Mouse (Mus musculus) liver, embryonic 14.5 days (tissue): ENCODE measurements around the gene Gm49661. TPM values are rescaled to one million over a fixed set of nuclear protein-coding genes. Genes with fewer than 3 reads are reported as not detected.

Experiments
- ATAC-seq: fragments of 200-750 bp; cut with Nextera tagmentation; 2 replicates; pipeline ENCODE4 v1.8.0; 2017; ENCODE audit warnings: moderate number of reproducible peaks, mild to moderate bottlenecking, moderate library complexity; ENCODE audit not compliant: insufficient read depth
- DNase-seq, 3 experiments: peaks; one replicate each; pipeline ENCODE4 v3.0.0-alpha.2; 2012 to 2013; ENCODE audit warnings: low read depth in 3 of 3, low spot score in 3 of 3
- H3K27ac ChIP-seq: fragments of 300-500 bp; sonication (generic); 2 replicates; pipeline ENCODE4 v1.5.1; 2014; ENCODE audit warnings: moderate library complexity, mild to moderate bottlenecking, control low read depth, inconsistent platforms
- H3K27me3 ChIP-seq: fragments of 300-500 bp; sonication (generic); 2 replicates; pipeline ENCODE4 v1.6.1; 2014; ENCODE audit warnings: mild to moderate bottlenecking, low read length, moderate library complexity; ENCODE audit not compliant: control insufficient read depth, insufficient read depth
- H3K36me3 ChIP-seq: fragments of 300-500 bp; sonication (generic); replicated peaks from 2 replicates; pipeline ENCODE4 v1.6.1; 2014; ENCODE audit warnings: low read depth; ENCODE audit not compliant: control insufficient read depth, insufficient read depth
- H3K4me1 ChIP-seq, 2 experiments: fragments of 200-500 bp in 1 of 2; fragments of 300-500 bp in 1 of 2; sonication (generic) in 1 of 2; replicated peaks; 2 replicates each; pipeline ENCODE4 v1.6.1; 2012 to 2014; ENCODE audit warnings: antibody characterized with exemption in 1 of 2, inconsistent platforms in 1 of 2, low read length in 1 of 2; ENCODE audit not compliant: control insufficient read depth in 2 of 2, insufficient read depth in 2 of 2
- H3K4me2 ChIP-seq: fragments of 300-500 bp; sonication (generic); 2 replicates; pipeline ENCODE4 v1.6.1; 2014; ENCODE audit warnings: low read depth, mild to moderate bottlenecking, control low read depth, moderate library complexity
- H3K4me3 ChIP-seq, 2 experiments: fragments of 200-500 bp in 1 of 2; fragments of 300-500 bp in 1 of 2; sonication (generic) in 1 of 2; 2 replicates each; pipeline ENCODE4 v1.5.1; 2012 to 2014; ENCODE audit warnings: low read depth in 2 of 2, low read length in 2 of 2, mild to moderate bottlenecking in 2 of 2, control low read depth in 1 of 2, inconsistent platforms in 1 of 2, moderate library complexity in 1 of 2; ENCODE audit not compliant: insufficient read depth in 1 of 2
- H3K9ac ChIP-seq: fragments of 300-500 bp; sonication (generic); replicated peaks from 2 replicates; pipeline ENCODE4 v1.6.1; 2014; ENCODE audit warnings: mild to moderate bottlenecking, control low read depth, moderate library complexity
- H3K9me3 ChIP-seq: fragments of 300-500 bp; sonication (generic); 2 replicates; pipeline ENCODE4 v1.6.1; 2016; ENCODE audit warnings: low read length, mixed read lengths; ENCODE audit not compliant: control insufficient read depth
- CTCF ChIP-seq: IDR thresholded peaks from 2 replicates; pipeline ENCODE4 v1.5.1; 2016; ENCODE audit warnings: antibody characterized with exemption, low read depth, control low read depth
- EP300 ChIP-seq: IDR thresholded peaks from 2 replicates; pipeline ENCODE4 v1.6.1; 2016; ENCODE audit warnings: antibody characterized with exemption, low read depth
- WGBS: fragments of 180-500 bp; shearing (Covaris S2); extraction: QIAGEN DNeasy Blood & Tissue Kit; methylation state at CpG from one replicate; pipeline ENCODE4 v1.1.7; 2014; ENCODE audit not compliant: insufficient replicate concordance; 5-methylcytosine and 5-hydroxymethylcytosine counted together
- microRNA-seq: library from miRNA; unstranded; fragments of <30 nt; microRNA quantifications from one replicate; pipeline ENCODE4, GENCODE M21; 2016
- polyA plus RNA-seq, 2 experiments: library from polyadenylated mRNA; depleted of rRNA in 1 of 2; stranded (reverse) in 1 of 2; unstranded in 1 of 2; fragments of >200 nt; fragmentation: Nextera tagmentation in 1 of 2; extraction: Ambion mirVana in 1 of 2; gene quantifications; 2 replicates each; pipeline versions ENCODE4 v1.2.1 to v1.2.3; 2012 to 2014

Gene Gm49661
- polyA plus RNA-seq, 2 experiments: not detected

DNA sequence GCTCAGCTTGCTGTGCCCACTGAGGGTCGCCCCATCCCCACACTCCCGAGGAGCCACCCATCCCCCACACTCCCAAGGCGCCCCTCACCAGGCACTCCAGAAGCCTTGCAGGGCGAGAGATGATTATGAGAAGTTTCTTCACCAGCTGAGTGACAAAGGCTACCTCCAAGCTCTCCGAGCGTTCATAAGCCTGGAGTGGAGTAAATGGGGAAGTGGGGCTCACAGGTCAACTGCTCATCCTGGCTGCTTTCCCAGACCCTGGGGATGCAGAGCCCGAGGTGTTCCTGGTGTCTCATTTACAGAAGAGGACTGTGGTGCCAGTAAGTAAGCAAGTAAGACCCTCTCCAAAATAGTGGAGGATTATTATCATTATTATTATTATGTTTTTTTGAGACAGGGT, 43.7 kb downstream of the Gm49661 start:
- no peaks in the 10 kb centered on the region for H3K4me1 ChIP-seq
- H3K9me3 ChIP-seq: no peaks in the 10 kb centered on the region
- H3K27ac ChIP-seq: no peak overlapping the region
- peaks cover 16% of the 10 kb centered on the region for H3K27me3 ChIP-seq
- no peak overlapping the region for H3K4me3 ChIP-seq
- H3K4me2 ChIP-seq: no peak overlapping the region
- no peak for TF ChIP-seq CTCF
- ATAC-seq (no peak), DNase-seq (no peak)
- H3K36me3 ChIP-seq: no peaks in the 10 kb centered on the region
- 40% methylated on average over 7 of the region's 7 CpGs for WGBS
- no peak overlapping the region for H3K9ac ChIP-seq

DNA sequence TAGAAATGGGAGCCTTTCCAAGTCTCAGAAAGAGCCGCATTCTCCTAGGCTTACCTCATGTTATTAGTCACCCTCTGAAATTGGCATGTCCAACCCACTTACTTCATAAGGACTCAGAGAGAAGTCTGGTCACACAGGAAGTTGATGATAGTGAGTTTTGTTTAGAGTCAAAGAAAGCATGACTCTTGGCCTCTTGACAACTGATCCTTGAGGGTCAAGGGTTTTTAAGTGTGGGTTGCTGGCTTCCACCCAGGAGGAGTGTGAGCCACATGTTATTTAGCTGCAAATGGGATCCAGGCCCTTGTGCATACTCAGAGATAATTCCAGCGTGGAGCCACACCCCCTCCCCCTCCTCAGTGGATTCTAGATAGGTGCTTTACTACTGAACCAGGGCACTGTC, 47.6 kb downstream of the Gm49661 start:
- Histone ChIP-seq H3K4me1 (no peaks in the 10 kb centered on the region), H3K9ac (no peak overlapping the region), H3K4me2 (no peak overlapping the region), H3K36me3 (no peaks in the 10 kb centered on the region), H3K9me3 (no peaks in the 10 kb centered on the region), H3K27ac (no peak overlapping the region), H3K27me3 (peaks cover 5% of the 10 kb centered on the region; the same call in 1 of the 2 replicates), H3K4me3 (no peak overlapping the region)
- ATAC-seq (no peak), DNase-seq (no peak)
- TF ChIP-seq EP300: no peak
- 59% methylated on average over 2 of the region's 2 CpGs for WGBS

DNA sequence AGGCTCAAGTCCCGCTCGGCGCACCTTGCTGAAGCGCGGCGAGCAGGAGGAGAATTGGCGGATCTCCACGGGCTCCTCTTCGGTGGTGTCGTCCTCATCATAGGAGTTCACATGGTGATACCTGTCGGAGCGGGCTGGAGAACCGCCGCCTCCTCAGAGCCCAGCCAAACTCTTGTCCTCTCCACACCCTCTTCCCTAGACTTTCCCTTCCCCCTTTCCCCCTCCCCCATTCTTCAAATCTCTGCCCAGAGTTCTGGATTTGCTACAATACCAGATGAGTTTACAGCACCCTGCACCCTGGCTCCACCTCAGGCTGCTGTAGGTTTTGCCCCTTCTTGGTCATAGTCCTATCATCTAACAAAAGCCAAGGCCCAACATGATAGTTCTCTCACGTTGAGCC, 50.6 kb downstream of the Gm49661 start:
- Histone ChIP-seq H3K27me3 (peaks cover 5% of the 10 kb centered on the region; the same call in 1 of the 2 replicates), H3K9me3 (no peaks in the 10 kb centered on the region), H3K27ac (no peak overlapping the region), H3K36me3 (no peaks in the 10 kb centered on the region), H3K4me3 (no peak overlapping the region), H3K9ac (no peak overlapping the region), H3K4me2 (no peak overlapping the region), H3K4me1 (peaks cover 0 to under 1% of the 10 kb centered on the region in 2 experiments; a peak in 2 of 4 replicates)
- WGBS: 78% methylated on average over 15 of the region's 15 CpGs
- TF ChIP-seq CTCF: no peak
- no peak for TF ChIP-seq EP300
- DNase-seq: no peak
- no peak for ATAC-seq

DNA sequence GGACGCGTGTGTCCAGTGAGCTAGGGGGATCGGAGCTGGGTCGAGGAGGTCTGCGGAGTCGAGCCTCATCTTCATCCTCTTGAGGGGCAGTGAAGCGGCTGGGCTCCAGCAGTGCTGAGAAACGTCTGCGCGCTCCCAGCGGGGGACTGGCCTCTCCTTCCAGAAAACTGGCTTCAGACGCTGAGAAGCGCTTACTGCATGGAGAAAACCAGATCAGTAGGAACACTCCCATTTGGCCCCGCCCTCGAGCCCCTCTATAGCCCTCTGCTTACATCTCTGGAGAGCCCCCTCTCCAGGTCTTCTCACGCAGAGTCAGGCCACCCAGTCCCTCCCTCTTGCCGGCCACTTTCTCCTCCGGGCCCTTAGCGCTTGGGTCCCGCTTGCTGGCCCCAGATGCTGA, 51.5 kb downstream of the Gm49661 start:
- DNase-seq: no peak
- H3K9me3 ChIP-seq: no peaks in the 10 kb centered on the region
- TF ChIP-seq CTCF (no peak), EP300 (no peak)

More for the DNA sequence above, 51.5 kb downstream of the Gm49661 start:
- 31% methylated on average over 20 of the region's 20 CpGs for WGBS
- H3K27me3 ChIP-seq: peaks cover 5% of the 10 kb centered on the region; the same call in 1 of the 2 replicates
- H3K36me3 ChIP-seq: no peaks in the 10 kb centered on the region
- H3K27ac ChIP-seq: no peak overlapping the region
- H3K9ac ChIP-seq: no peak overlapping the region
- H3K4me1 ChIP-seq: peaks cover 0 to 3% of the 10 kb centered on the region in 2 experiments; a peak in 2 of 4 replicates
- no peak for ATAC-seq
- H3K4me3 ChIP-seq: no peak overlapping the region
- no peak overlapping the region for H3K4me2 ChIP-seq

Small RNA genes within 50 kb of the gene (microRNA-seq; reads per million reads assigned to microRNA genes)
- gene Gm24197: not detected

Other genes with a start within 250 kb of the Gm49661 start
- 10.9 and 11.9 TPM in 2 replicates for gene G430095P16Rik, start 246.4 kb downstream of the Gm49661 start, polyA plus RNA-seq (2012; rRNA removed)
- 8.3 and 10.3 TPM in 2 replicates for gene G430095P16Rik, start 246.4 kb downstream of the Gm49661 start, polyA plus RNA-seq (2014; fragmentation: Nextera tagmentation; extraction: Ambion mirVana)
- 1.2 and 1.4 TPM in 2 replicates for gene Nfix, start 169.1 kb downstream of the Gm49661 start, polyA plus RNA-seq (2012; rRNA removed)
- 2.5 and 3.1 TPM in 2 replicates for gene Nfix, start 169.1 kb downstream of the Gm49661 start, polyA plus RNA-seq (2014; fragmentation: Nextera tagmentation; extraction: Ambion mirVana)
- gene Dand5, start 146.6 kb downstream of the Gm49661 start, polyA plus RNA-seq (2012; rRNA removed): 1.9 TPM in 2 replicates
- 2.5 and 2.7 TPM in 2 replicates for gene Dand5, start 146.6 kb downstream of the Gm49661 start, polyA plus RNA-seq (2014; fragmentation: Nextera tagmentation; extraction: Ambion mirVana)
- 24.4 and 31.0 TPM in 2 replicates for gene Gadd45gip1, start 137.9 kb downstream of the Gm49661 start, polyA plus RNA-seq (2012; rRNA removed)
- 50.2 and 55.7 TPM in 2 replicates for gene Gadd45gip1, start 137.9 kb downstream of the Gm49661 start, polyA plus RNA-seq (2014; fragmentation: Nextera tagmentation; extraction: Ambion mirVana)
- gene Rad23a, start 128.8 kb downstream of the Gm49661 start, polyA plus RNA-seq (2012; rRNA removed): 139 and 184 TPM in 2 replicates
- gene Rad23a, start 128.8 kb downstream of the Gm49661 start, polyA plus RNA-seq (2014; fragmentation: Nextera tagmentation; extraction: Ambion mirVana): 258 and 279 TPM in 2 replicates
- 144 and 262 TPM in 2 replicates for gene Calr, start 122.5 kb downstream of the Gm49661 start, polyA plus RNA-seq (2012; rRNA removed)
- gene Calr, start 122.5 kb downstream of the Gm49661 start, polyA plus RNA-seq (2014; fragmentation: Nextera tagmentation; extraction: Ambion mirVana): 348 and 351 TPM in 2 replicates
- 53.5 and 54.8 TPM in 2 replicates for gene Farsa, start 112.4 kb downstream of the Gm49661 start, polyA plus RNA-seq (2012; rRNA removed)
- 45.8 and 48.7 TPM in 2 replicates for gene Farsa, start 112.4 kb downstream of the Gm49661 start, polyA plus RNA-seq (2014; fragmentation: Nextera tagmentation; extraction: Ambion mirVana)
- 16.7 and 26.4 TPM in 2 replicates for gene Syce2, start 97.3 kb downstream of the Gm49661 start, polyA plus RNA-seq (2012; rRNA removed)
- 78.2 and 80.2 TPM in 2 replicates for gene Syce2, start 97.3 kb downstream of the Gm49661 start, polyA plus RNA-seq (2014; fragmentation: Nextera tagmentation; extraction: Ambion mirVana)
- gene Gcdh, start 75.5 kb downstream of the Gm49661 start, polyA plus RNA-seq (2012; rRNA removed): 27.1 and 31.4 TPM in 2 replicates
- 38.9 and 42.7 TPM in 2 replicates for gene Gcdh, start 75.5 kb downstream of the Gm49661 start, polyA plus RNA-seq (2014; fragmentation: Nextera tagmentation; extraction: Ambion mirVana)
- gene Klf1, start 67.5 kb downstream of the Gm49661 start, polyA plus RNA-seq (2012; rRNA removed): 209 and 251 TPM in 2 replicates
- 522 and 566 TPM in 2 replicates for gene Klf1, start 67.5 kb downstream of the Gm49661 start, polyA plus RNA-seq (2014; fragmentation: Nextera tagmentation; extraction: Ambion mirVana)
- gene Dnase2a, start 60.9 kb downstream of the Gm49661 start, polyA plus RNA-seq (2012; rRNA removed): 9.6 and 11.0 TPM in 2 replicates
- gene Dnase2a, start 60.9 kb downstream of the Gm49661 start, polyA plus RNA-seq (2014; fragmentation: Nextera tagmentation; extraction: Ambion mirVana): 8.4 and 8.5 TPM in 2 replicates
- gene Mast1, start 32.1 kb downstream of the Gm49661 start, polyA plus RNA-seq (2012; rRNA removed): 0.06 and 0.21 TPM in 2 replicates
- 0.08 and 0.14 TPM in 2 replicates for gene Mast1, start 32.1 kb downstream of the Gm49661 start, polyA plus RNA-seq (2014; fragmentation: Nextera tagmentation; extraction: Ambion mirVana)
- gene Rtbdn, start 22.4 kb downstream of the Gm49661 start, polyA plus RNA-seq (2012; rRNA removed): 0.03 TPM in 1 of 2 replicates, not detected in the other
- not detected in 2 replicates for gene Rtbdn, start 22.4 kb downstream of the Gm49661 start, polyA plus RNA-seq (2014; fragmentation: Nextera tagmentation; extraction: Ambion mirVana)
- gene Prdx2, start 154 bp upstream of the Gm49661 start, polyA plus RNA-seq (2012; rRNA removed): 1,117 and 1,155 TPM in 2 replicates
- gene Prdx2, start 154 bp upstream of the Gm49661 start, polyA plus RNA-seq (2014; fragmentation: Nextera tagmentation; extraction: Ambion mirVana): 2,207 and 2,282 TPM in 2 replicates
- gene Rnaseh2a, start 334 bp upstream of the Gm49661 start, polyA plus RNA-seq (2012; rRNA removed): 49.3 and 56.2 TPM in 2 replicates
- gene Rnaseh2a, start 334 bp upstream of the Gm49661 start, polyA plus RNA-seq (2014; fragmentation: Nextera tagmentation; extraction: Ambion mirVana): 107 and 125 TPM in 2 replicates
- gene Junb, start 9.3 kb upstream of the Gm49661 start, polyA plus RNA-seq (2012; rRNA removed): 8.3 and 10.5 TPM in 2 replicates
- 10.5 and 11.2 TPM in 2 replicates for gene Junb, start 9.3 kb upstream of the Gm49661 start, polyA plus RNA-seq (2014; fragmentation: Nextera tagmentation; extraction: Ambion mirVana)
- 2.3 and 4.3 TPM in 2 replicates for gene Hook2, start 21.2 kb upstream of the Gm49661 start, polyA plus RNA-seq (2012; rRNA removed)
- 3.2 and 4.3 TPM in 2 replicates for gene Hook2, start 21.2 kb upstream of the Gm49661 start, polyA plus RNA-seq (2014; fragmentation: Nextera tagmentation; extraction: Ambion mirVana)
- 0.02 TPM in 1 of 2 replicates, not detected in the other for gene Best2, start 45.1 kb upstream of the Gm49661 start, polyA plus RNA-seq (2012; rRNA removed)
- gene Best2, start 45.1 kb upstream of the Gm49661 start, polyA plus RNA-seq (2014; fragmentation: Nextera tagmentation; extraction: Ambion mirVana): not detected in 2 replicates
- 83.4 and 85.3 TPM in 2 replicates for gene Asna1, start 55.8 kb upstream of the Gm49661 start, polyA plus RNA-seq (2012; rRNA removed)
- gene Asna1, start 55.8 kb upstream of the Gm49661 start, polyA plus RNA-seq (2014; fragmentation: Nextera tagmentation; extraction: Ambion mirVana): 56.9 and 58.8 TPM in 2 replicates
- gene Trir, start 57.4 kb upstream of the Gm49661 start, polyA plus RNA-seq (2012; rRNA removed): 74.0 and 100 TPM in 2 replicates
- 84.4 and 89.3 TPM in 2 replicates for gene Trir, start 57.4 kb upstream of the Gm49661 start, polyA plus RNA-seq (2014; fragmentation: Nextera tagmentation; extraction: Ambion mirVana)
- gene Tnpo2, start 67.5 kb upstream of the Gm49661 start, polyA plus RNA-seq (2012; rRNA removed): 24.8 and 25.2 TPM in 2 replicates
- 9.9 and 10.2 TPM in 2 replicates for gene Tnpo2, start 67.5 kb upstream of the Gm49661 start, polyA plus RNA-seq (2014; fragmentation: Nextera tagmentation; extraction: Ambion mirVana)
- 8.9 and 13.5 TPM in 2 replicates for gene Fbxw9, start 90.6 kb upstream of the Gm49661 start, polyA plus RNA-seq (2012; rRNA removed)
- gene Fbxw9, start 90.6 kb upstream of the Gm49661 start, polyA plus RNA-seq (2014; fragmentation: Nextera tagmentation; extraction: Ambion mirVana): 5.7 and 6.0 TPM in 2 replicates
- 0.29 TPM in 1 of 2 replicates, not detected in the other for gene Gm5741, start 98.5 kb upstream of the Gm49661 start, polyA plus RNA-seq (2012; rRNA removed)
- not detected in 2 replicates for gene Gm5741, start 98.5 kb upstream of the Gm49661 start, polyA plus RNA-seq (2014; fragmentation: Nextera tagmentation; extraction: Ambion mirVana)
- gene Dhps, start 102.3 kb upstream of the Gm49661 start, polyA plus RNA-seq (2012; rRNA removed): 19.6 and 21.5 TPM in 2 replicates
- 30.9 and 36.4 TPM in 2 replicates for gene Dhps, start 102.3 kb upstream of the Gm49661 start, polyA plus RNA-seq (2014; fragmentation: Nextera tagmentation; extraction: Ambion mirVana)
- 40.6 and 51.8 TPM in 2 replicates for gene Wdr83os, start 111.3 kb upstream of the Gm49661 start, polyA plus RNA-seq (2012; rRNA removed)
- 61.8 and 71.5 TPM in 2 replicates for gene Wdr83os, start 111.3 kb upstream of the Gm49661 start, polyA plus RNA-seq (2014; fragmentation: Nextera tagmentation; extraction: Ambion mirVana)
- gene Wdr83, start 111.9 kb upstream of the Gm49661 start, polyA plus RNA-seq (2012; rRNA removed): 21.2 and 26.0 TPM in 2 replicates
- 20.1 and 24.4 TPM in 2 replicates for gene Wdr83, start 111.9 kb upstream of the Gm49661 start, polyA plus RNA-seq (2014; fragmentation: Nextera tagmentation; extraction: Ambion mirVana)
- 15.2 and 19.5 TPM in 2 replicates for gene Man2b1, start 113.8 kb upstream of the Gm49661 start, polyA plus RNA-seq (2012; rRNA removed)
- 17.2 and 20.6 TPM in 2 replicates for gene Man2b1, start 113.8 kb upstream of the Gm49661 start, polyA plus RNA-seq (2014; fragmentation: Nextera tagmentation; extraction: Ambion mirVana)
- gene Zfp791, start 153.7 kb upstream of the Gm49661 start, polyA plus RNA-seq (2012; rRNA removed): 0.64 and 0.87 TPM in 2 replicates
- 0.44 and 0.63 TPM in 2 replicates for gene Zfp791, start 153.7 kb upstream of the Gm49661 start, polyA plus RNA-seq (2014; fragmentation: Nextera tagmentation; extraction: Ambion mirVana)
- gene Cks1brt, start 182.5 kb upstream of the Gm49661 start, polyA plus RNA-seq (2012; rRNA removed): not detected in 2 replicates
- gene Cks1brt, start 182.5 kb upstream of the Gm49661 start, polyA plus RNA-seq (2014; fragmentation: Nextera tagmentation; extraction: Ambion mirVana): not detected in 2 replicates